8 mouse cellular contexts compared by ENCODE assay signal in genomic region chr12:51844771-51845256, GRCm38 (mm10). TPM values are rescaled to one million over a fixed set of nuclear protein-coding genes. Genes with fewer than 3 reads are reported as not detected.
DNase-seq lines count a peak whose midpoint lies in the region; ATAC-seq lines count a peak whose summit lies in the region.

No protein-coding gene starts in this region.

- under 1% methylated on average over 17 of the region's 17 CpGs for WGBS in heart, embryonic 14.5 days
- WGBS in liver, embryonic 13.5 days (ENCODE audit: insufficient replicate concordance), result under 1% methylated on average over 17 of the region's 17 CpGs
- WGBS in stomach, embryonic 16.5 days, result under 1% methylated on average over 17 of the region's 17 CpGs

- peak overlapping the region; percentile 74 for H3K4me2 ChIP-seq in heart, embryonic 14.5 days (ENCODE audit: low read length)
- H3K4me2 ChIP-seq in liver, embryonic 13.5 days, result peak overlapping the region; percentile 79
- H3K4me2 ChIP-seq in stomach, embryonic 16.5 days (ENCODE audit: low read depth, low read length), result peak overlapping the region; percentile 70

- peak; percentile 90 for DNase-seq in CD4-positive, CD25-positive, alpha-beta regulatory T cell, adult 2 months (ENCODE audit: low read depth, low spot score)
- DNase-seq in c-Kit-negative CD71-positive TER-119-positive erythroid progenitor cells, embryonic 14.5 days (ENCODE audit: low read depth, low spot score), result peak; percentile 99
- DNase-seq in fibroblast of lung, adult 2 months (ENCODE audit: low read depth), result peak; percentile 99
- DNase-seq in kidney, postnatal 14 days, result peak; percentile 97
- peak; percentile 97 for DNase-seq in liver, embryonic 13.5 days
- DNase-seq in neural tube, embryonic 10.5 days (ENCODE audit: extremely low spot score, low spot score), result peak; percentile 85

- H3K9me3 ChIP-seq in heart, embryonic 14.5 days (ENCODE audit: control insufficient read depth, low read length), result no peaks in the 10 kb centered on the region
- H3K9me3 ChIP-seq in liver, embryonic 13.5 days (replicated peaks), result no peaks in the 10 kb centered on the region
- no peaks in the 10 kb centered on the region for H3K9me3 ChIP-seq in stomach, embryonic 16.5 days (replicated peaks; ENCODE audit: control insufficient read depth, low read length)

- H3K4me1 ChIP-seq in heart, embryonic 14.5 days (ENCODE audit: control insufficient read depth in 2 of 2, insufficient read depth in 2 of 2, low read length in 2 of 2), result peaks cover 2 to 18% of the 10 kb centered on the region in 2 experiments; a peak in 2 of 4 replicates
- peaks cover 79% of the 10 kb centered on the region for H3K4me1 ChIP-seq in liver, embryonic 13.5 days (replicated peaks)
- peaks cover 18% of the 10 kb centered on the region for H3K4me1 ChIP-seq in stomach, embryonic 16.5 days (ENCODE audit: control insufficient read depth, insufficient read depth, low read length)

- peak overlapping the region; percentile 78 for H3K9ac ChIP-seq in heart, embryonic 14.5 days (ENCODE audit: low read length)
- H3K9ac ChIP-seq in liver, embryonic 13.5 days, result peak overlapping the region; percentile 80
- peak overlapping the region; percentile 75 for H3K9ac ChIP-seq in stomach, embryonic 16.5 days (ENCODE audit: low read length)

- H3K27me3 ChIP-seq in heart, embryonic 14.5 days (ENCODE audit: control insufficient read depth, insufficient read depth, low read length), result no peaks in the 10 kb centered on the region
- no peaks in the 10 kb centered on the region for H3K27me3 ChIP-seq in liver, embryonic 13.5 days
- no peaks in the 10 kb centered on the region for H3K27me3 ChIP-seq in stomach, embryonic 16.5 days (ENCODE audit: control insufficient read depth, insufficient read depth, low read length)

- peak overlapping the region; percentile 50 to 80 for H3K4me3 ChIP-seq in heart, embryonic 14.5 days (ENCODE audit: control insufficient read depth in 1 of 2, insufficient read depth in 1 of 2, low read depth in 1 of 2, low read length in 2 of 2)
- H3K4me3 ChIP-seq in liver, embryonic 13.5 days (replicated peaks), result peak overlapping the region; percentile 65
- H3K4me3 ChIP-seq in stomach, embryonic 16.5 days (replicated peaks; ENCODE audit: low read length), result peak overlapping the region; percentile 58

- H3K36me3 ChIP-seq in heart, embryonic 14.5 days (ENCODE audit: control insufficient read depth, insufficient read depth, low read length), result no peaks in the 10 kb centered on the region
- no peaks in the 10 kb centered on the region for H3K36me3 ChIP-seq in liver, embryonic 13.5 days
- H3K36me3 ChIP-seq in stomach, embryonic 16.5 days (ENCODE audit: control insufficient read depth, insufficient read depth, low read length), result no peaks in the 10 kb centered on the region

- peak; percentile 93 for ATAC-seq in heart, embryonic 14.5 days (ENCODE audit: insufficient number of reproducible peaks, insufficient read depth, low FRiP score, low read depth)
- peak; percentile 98 for ATAC-seq in liver, embryonic 13.5 days (ENCODE audit: low read depth)
- ATAC-seq in stomach, embryonic 16.5 days (ENCODE audit: insufficient read depth, low FRiP score), result peak; percentile 99

- peak overlapping the region; percentile 84 to 90 for H3K27ac ChIP-seq in heart, embryonic 14.5 days (replicated peaks in 1 of 2; ENCODE audit: control insufficient read depth in 1 of 2, insufficient read depth in 1 of 2, low read depth in 2 of 2, low read length in 2 of 2)
- H3K27ac ChIP-seq in liver, embryonic 13.5 days, result peak overlapping the region; percentile 100
- peak overlapping the region; percentile 95 for H3K27ac ChIP-seq in stomach, embryonic 16.5 days (ENCODE audit: low read length)

RNA-seq across cellular contexts. Expression of gene Hectd1, which starts 15.5 kb away (rescaled TPM):
- polyA plus RNA-seq in heart, embryonic 14.5 days (2014; fragmentation: Nextera tagmentation; extraction: Ambion mirVana), result 43.3 and 43.6 TPM in 2 replicates
- polyA plus RNA-seq in liver, embryonic 13.5 days (2015; fragmentation: Nextera tagmentation; extraction: Ambion mirVana), result 29.6 and 32.1 TPM in 2 replicates
- 36.7 and 37.4 TPM in 2 replicates for polyA plus RNA-seq in stomach, embryonic 16.5 days (2015; fragmentation: Nextera tagmentation; extraction: Ambion mirVana)

Comparison
In these comparisons a context has a peak if more than half of its experiments do, and no peak if none do; other contexts are left out.
1. Peak in every context shown above with its lines: DNase-seq, ATAC-seq, H3K4me3 ChIP-seq and H3K27ac ChIP-seq.